Mouse (Mus musculus) c-Kit-positive CD71-positive TER-119-positive erythroid progenitor cells, embryonic 14.5 days (primary cell): ENCODE results near the gene Lin54.

Experiments used
- DNase-seq: peaks from one replicate; pipeline ENCODE4 v3.0.0-alpha.2; 2013; ENCODE audit warnings: low spot score

The Lin54 gene

GRCm38 (mm10) chr5:100500458-100500961, at the start of gene Lin54:
TSS of gene Lin54 (minus strand) at chr5:100500639.
- peak; percentile 82 for DNase-seq

GRCm38 (mm10) chr5:100550151-100550550, 49.7 kb upstream of the Lin54 start:
- no peak for DNase-seq

- DNase-seq, result no peak
Observed at GRCm38 (mm10) chr5:100549311-100549710, 48.9 kb upstream of the Lin54 start.

GRCm38 (mm10) chr5:100548236-100548635, 47.8 kb upstream of the Lin54 start:
- no peak for DNase-seq

- no peak for DNase-seq
Observed at GRCm38 (mm10) chr5:100546294-100547080, 46.0 kb upstream of the Lin54 start.

GRCm38 (mm10) chr5:100536638-100537037, 36.2 kb upstream of the Lin54 start:
- peak; percentile 41 for DNase-seq

- no peak for DNase-seq
Observed at GRCm38 (mm10) chr5:100535826-100536225, 35.4 kb upstream of the Lin54 start.

- no peak for DNase-seq
Observed at GRCm38 (mm10) chr5:100526164-100526563, 25.7 kb upstream of the Lin54 start.

GRCm38 (mm10) chr5:100525620-100526019, 25.2 kb upstream of the Lin54 start:
- DNase-seq, result no peak

- DNase-seq, result no peak
Observed at GRCm38 (mm10) chr5:100524921-100525320, 24.5 kb upstream of the Lin54 start.

GRCm38 (mm10) chr5:100523331-100523730, 22.9 kb upstream of the Lin54 start:
- no peak for DNase-seq

GRCm38 (mm10) chr5:100520223-100520622, 19.8 kb upstream of the Lin54 start:
- no peak for DNase-seq

GRCm38 (mm10) chr5:100519027-100519411, 18.6 kb upstream of the Lin54 start:
- peak; percentile 29 for DNase-seq

GRCm38 (mm10) chr5:100518049-100519026, 17.9 kb upstream of the Lin54 start, which contains the start of gene Cops4:
TSS of gene Cops4 (plus strand) at chr5:100518309.
- peak; percentile 99 for DNase-seq

- no peak for DNase-seq
Observed at GRCm38 (mm10) chr5:100512576-100512975, 12.1 kb upstream of the Lin54 start.

- no peak for DNase-seq
Observed at GRCm38 (mm10) chr5:100509247-100509646, 8.8 kb upstream of the Lin54 start.

- DNase-seq, result peak; percentile 23
Observed at GRCm38 (mm10) chr5:100501267-100501666, 828 bp upstream of the Lin54 start.

GRCm38 (mm10) chr5:100499831-100500304, 571 bp downstream of the Lin54 start:
- peak; percentile 53 for DNase-seq

GRCm38 (mm10) chr5:100499243-100499642, 1.2 kb downstream of the Lin54 start:
- peak; percentile 45 for DNase-seq

GRCm38 (mm10) chr5:100498436-100499180, 1.8 kb downstream of the Lin54 start:
- DNase-seq, result peak; percentile 82

- DNase-seq, result no peak
Observed at GRCm38 (mm10) chr5:100491704-100492103, 8.7 kb downstream of the Lin54 start.

GRCm38 (mm10) chr5:100489340-100489739, 11.1 kb downstream of the Lin54 start:
- no peak for DNase-seq
